Mouse (Mus musculus): ENCODE measurements around the gene Usp7. TPM values are rescaled to one million over a fixed set of nuclear protein-coding genes. Genes with fewer than 3 reads are reported as not detected.

The Usp7 gene
- polyA plus RNA-seq, 1 experiment = 8.0 TPM

DNA sequence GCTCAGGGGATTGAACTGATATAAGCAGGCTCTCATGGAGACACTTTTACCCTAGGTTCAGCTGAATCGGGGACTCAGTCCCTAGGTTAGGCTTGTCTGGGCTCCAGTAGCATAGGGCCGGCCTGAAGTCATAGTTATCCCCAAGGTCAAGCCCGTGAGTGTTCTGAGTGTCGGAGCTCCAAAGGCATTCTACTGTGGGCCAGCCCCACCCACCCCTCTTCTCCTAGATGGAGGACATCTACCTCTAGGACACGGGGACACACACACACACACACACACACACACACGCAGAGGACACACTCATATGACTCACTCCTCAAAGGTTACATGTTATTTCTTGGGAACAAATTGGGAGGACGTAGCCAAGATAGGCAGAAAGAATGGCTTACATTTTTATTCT lies 35.3 kb upstream of the Usp7 start:
- peaks cover 33% of the 10 kb centered on the region for H3K4me1 ChIP-seq
- H3K27me3 ChIP-seq (replicated peaks) = no peaks in the 10 kb centered on the region
- H3K36me3 ChIP-seq (replicated peaks; ENCODE audit: low read length) = peaks cover 13% of the 10 kb centered on the region
- no peaks in the 10 kb centered on the region for H3K9me3 ChIP-seq
- TF ChIP-seq GATA1 (IDR thresholded peaks at IDR 0.05; ENCODE audit: borderline replicate concordance, low read length) (no peak), FLI1 (IDR thresholded peaks at IDR 0.05; ENCODE audit: low read length) (no peak)
- no peak overlapping the region for H3K4me3 ChIP-seq (replicated peaks)

DNA sequence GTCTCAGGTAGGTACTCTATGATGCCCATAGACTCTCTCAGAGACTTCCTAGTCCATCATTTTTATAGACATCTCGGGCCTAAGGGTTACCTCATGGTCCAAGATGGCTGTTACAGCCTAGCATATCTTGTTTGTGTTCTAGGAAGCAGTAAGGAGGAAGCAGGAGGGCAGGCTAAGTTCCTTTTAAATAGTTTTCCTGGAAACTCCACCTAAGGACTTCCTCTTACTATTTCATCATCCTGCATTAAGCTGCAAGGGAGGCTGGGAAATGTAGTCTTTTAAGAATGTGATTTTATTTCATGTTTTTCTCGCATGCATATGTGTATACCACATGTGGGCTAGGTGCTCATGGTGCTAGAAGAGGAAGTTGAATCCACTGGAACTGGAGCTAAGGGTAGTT lies 31.6 kb upstream of the Usp7 start:
- Histone ChIP-seq H3K27me3 (replicated peaks) (no peaks in the 10 kb centered on the region), H3K4me1 (peaks cover 32% of the 10 kb centered on the region), H3K36me3 (replicated peaks; ENCODE audit: low read length) (no peaks in the 10 kb centered on the region), H3K9me3 (0 out of 2 replicates have a peak, but pooled peaks cover 3% of the 10 kb centered on the region), H3K4me3 (replicated peaks) (no peak overlapping the region)
- TF ChIP-seq GATA1 (IDR thresholded peaks at IDR 0.05; ENCODE audit: borderline replicate concordance, low read length) (no peak), FLI1 (IDR thresholded peaks at IDR 0.05; ENCODE audit: low read length) (no peak)

DNA sequence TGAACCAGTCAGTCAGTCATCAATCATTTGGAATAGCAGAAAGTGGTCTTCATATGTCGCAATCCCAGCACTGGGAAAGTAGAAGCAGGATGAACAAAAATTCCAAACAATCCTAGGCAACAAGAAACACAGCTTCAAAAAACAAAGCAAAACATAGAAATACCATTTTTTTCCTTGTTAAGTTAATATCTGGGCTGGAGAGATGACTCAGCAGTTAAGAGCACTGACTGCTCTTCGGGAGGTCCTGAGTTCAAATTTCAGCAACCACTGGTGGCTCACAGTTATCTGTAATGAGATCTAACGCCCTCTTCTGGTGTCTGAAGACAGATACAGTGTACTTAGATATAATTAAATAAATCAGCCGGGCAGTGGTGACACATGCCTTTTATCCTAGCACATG lies 30.5 kb upstream of the Usp7 start:
- Histone ChIP-seq H3K4me3 (replicated peaks) (no peak overlapping the region), H3K36me3 (replicated peaks; ENCODE audit: low read length) (no peaks in the 10 kb centered on the region), H3K27me3 (replicated peaks) (no peaks in the 10 kb centered on the region), H3K9me3 (0 out of 2 replicates have a peak, but pooled peaks cover 3% of the 10 kb centered on the region), H3K4me1 (peaks cover 32% of the 10 kb centered on the region)
- no peak for TF ChIP-seq FLI1 (IDR thresholded peaks at IDR 0.05; ENCODE audit: low read length)

DNA sequence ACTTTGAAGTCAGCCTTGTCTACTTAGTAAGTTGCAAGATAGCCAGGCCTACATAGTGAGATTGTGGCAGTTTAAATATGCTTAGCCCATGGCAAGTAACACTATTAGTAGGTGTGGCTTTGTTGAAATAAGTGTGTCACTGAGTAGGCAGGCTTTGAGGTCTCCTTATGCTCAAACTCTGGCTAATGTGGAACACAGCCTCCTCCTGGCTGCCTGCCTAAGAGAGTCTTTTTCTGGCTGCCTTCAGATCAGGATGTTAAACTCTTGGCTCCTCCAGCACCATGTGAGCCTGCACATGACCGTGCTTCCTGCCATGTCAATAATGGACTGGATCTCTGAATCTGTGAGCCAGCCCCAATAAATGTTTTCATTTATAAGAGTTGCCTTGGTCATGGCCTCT lies 29.3 kb upstream of the Usp7 start:
- Histone ChIP-seq H3K36me3 (replicated peaks; ENCODE audit: low read length) (no peaks in the 10 kb centered on the region), H3K27me3 (replicated peaks) (no peaks in the 10 kb centered on the region), H3K4me1 (peaks cover 32% of the 10 kb centered on the region), H3K4me3 (replicated peaks) (no peak overlapping the region), H3K9me3 (0 out of 2 replicates have a peak, but pooled peaks cover 3% of the 10 kb centered on the region)
- TF ChIP-seq FLI1 (IDR thresholded peaks at IDR 0.05; ENCODE audit: low read length) = no peak
- TF ChIP-seq GATA1 (IDR thresholded peaks at IDR 0.05; ENCODE audit: borderline replicate concordance, low read length) = no peak

DNA sequence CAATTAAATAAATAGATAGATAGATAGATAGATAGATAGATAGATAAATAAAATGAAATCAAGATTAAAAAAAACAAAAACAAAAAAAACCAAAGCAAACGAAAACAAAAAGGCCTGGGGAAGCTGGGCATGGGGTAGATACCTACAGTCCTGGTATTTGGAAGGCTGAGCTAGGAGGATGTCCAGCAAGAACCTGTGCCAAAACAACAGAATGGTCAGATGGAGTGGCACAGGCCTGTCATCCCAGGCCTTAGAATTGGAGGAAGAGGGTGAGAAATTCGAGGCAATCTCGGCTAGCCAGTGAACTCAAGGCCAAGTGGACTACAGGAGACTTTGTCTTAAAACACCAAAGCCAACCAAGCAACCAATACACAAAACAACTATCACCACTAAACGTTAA lies 25.8 kb upstream of the Usp7 start:
- no peaks in the 10 kb centered on the region for H3K36me3 ChIP-seq (replicated peaks; ENCODE audit: low read length)
- peaks cover 7% of the 10 kb centered on the region for H3K9me3 ChIP-seq
- H3K4me1 ChIP-seq = peaks cover 27% of the 10 kb centered on the region
- no peak overlapping the region for H3K4me3 ChIP-seq (replicated peaks)
- no peaks in the 10 kb centered on the region for H3K27me3 ChIP-seq (replicated peaks)
- TF ChIP-seq FLI1 (IDR thresholded peaks at IDR 0.05; ENCODE audit: low read length) (no peak), GATA1 (IDR thresholded peaks at IDR 0.05; ENCODE audit: borderline replicate concordance, low read length) (no peak)

DNA sequence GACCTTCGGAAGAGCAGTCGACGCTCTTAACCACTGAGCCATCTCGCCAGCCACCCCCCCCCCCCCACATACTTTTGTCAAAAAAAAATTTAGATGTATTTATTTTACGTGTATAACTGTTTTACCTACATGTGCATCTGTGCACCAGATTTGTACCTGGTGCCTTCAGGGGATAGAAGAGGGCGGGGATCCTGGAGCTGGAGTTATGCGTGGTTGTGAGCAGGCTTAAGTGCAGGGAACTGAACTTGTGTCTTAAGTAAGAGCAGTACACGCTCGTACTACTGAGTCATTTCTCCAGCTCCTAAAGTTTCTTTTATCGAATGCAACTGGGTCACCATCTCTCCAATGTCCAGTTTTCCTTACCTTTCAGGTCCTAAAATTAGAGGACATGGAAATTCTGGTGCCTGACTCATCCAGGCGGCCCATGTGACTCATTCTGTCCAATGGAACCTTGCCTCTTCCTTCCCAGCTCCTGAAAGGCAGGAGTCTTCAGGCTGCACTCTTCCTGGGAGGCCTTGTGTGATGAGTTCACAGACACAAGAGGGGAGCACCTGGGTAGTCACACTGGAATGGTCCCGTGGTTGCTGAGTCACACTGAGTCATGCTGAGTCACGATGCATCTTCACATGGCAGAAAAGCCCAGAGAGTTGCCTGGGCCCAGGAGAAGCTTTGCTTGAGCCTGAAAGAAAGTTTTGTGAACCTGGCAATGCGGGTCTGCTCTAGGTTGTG lies 18.5 kb upstream of the Usp7 start:
- H3K9me3 ChIP-seq = peaks cover 8% of the 10 kb centered on the region
- peaks cover 34% of the 10 kb centered on the region for H3K4me1 ChIP-seq
- no peaks in the 10 kb centered on the region for H3K27me3 ChIP-seq (replicated peaks)
- no peak for TF ChIP-seq FLI1 (IDR thresholded peaks at IDR 0.05; ENCODE audit: low read length)
- no peak for TF ChIP-seq GATA1 (IDR thresholded peaks at IDR 0.05; ENCODE audit: borderline replicate concordance, low read length)
- H3K4me3 ChIP-seq (replicated peaks) = no peak overlapping the region
- no peaks in the 10 kb centered on the region for H3K36me3 ChIP-seq (replicated peaks; ENCODE audit: low read length)

DNA sequence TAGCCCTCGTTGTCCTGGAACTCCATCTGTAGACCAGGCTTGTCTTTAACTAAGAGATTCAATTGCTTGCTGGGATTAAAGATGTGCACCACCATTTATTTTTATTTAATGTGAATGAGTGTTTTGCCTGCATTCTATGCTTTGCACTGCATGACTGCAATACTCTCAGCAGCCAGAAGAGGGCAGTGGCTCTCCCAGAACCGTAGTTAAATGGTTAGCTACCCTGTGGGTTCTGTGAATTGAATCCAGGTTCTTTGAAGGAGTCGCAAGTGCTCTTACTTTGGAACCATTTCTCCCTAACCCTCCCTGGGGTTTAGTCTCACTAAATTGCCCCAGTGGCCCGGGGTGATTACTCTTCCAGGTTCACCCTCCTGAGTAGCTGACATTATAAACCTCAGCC lies 14.6 kb upstream of the Usp7 start:
- Histone ChIP-seq H3K4me3 (replicated peaks) (no peak overlapping the region), H3K9me3 (peaks cover 4% of the 10 kb centered on the region), H3K36me3 (replicated peaks; ENCODE audit: low read length) (no peaks in the 10 kb centered on the region), H3K4me1 (peaks cover 14% of the 10 kb centered on the region), H3K27me3 (replicated peaks) (no peaks in the 10 kb centered on the region)
- no peak for TF ChIP-seq GATA1 (IDR thresholded peaks at IDR 0.05; ENCODE audit: borderline replicate concordance, low read length)
- no peak for TF ChIP-seq FLI1 (IDR thresholded peaks at IDR 0.05; ENCODE audit: low read length)

DNA sequence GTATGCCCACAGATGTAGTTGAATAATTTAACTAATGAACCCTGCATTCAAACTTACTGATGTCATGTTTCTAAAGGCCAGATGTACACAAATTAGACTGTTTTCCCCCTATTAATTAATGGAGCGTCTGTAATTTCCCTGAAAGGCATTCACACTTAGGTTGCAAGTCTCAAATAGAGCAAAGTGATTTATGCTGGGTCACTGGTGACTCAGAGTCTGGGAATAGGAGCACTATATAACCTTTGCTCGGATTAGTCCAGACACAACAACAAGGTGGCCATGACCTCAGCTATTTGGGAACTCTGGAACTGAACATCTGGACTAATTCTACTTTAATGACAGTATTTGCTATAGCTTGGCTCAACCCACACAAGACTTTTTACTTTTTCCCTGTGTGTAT lies 3.8 kb upstream of the Usp7 start:
- Histone ChIP-seq H3K36me3 (replicated peaks; ENCODE audit: low read length) (no peaks in the 10 kb centered on the region), H3K9me3 (peaks cover 15% of the 10 kb centered on the region), H3K4me3 (replicated peaks) (no peak overlapping the region), H3K4me1 (peaks cover 3% of the 10 kb centered on the region; the same call in 1 of the 2 replicates), H3K27me3 (replicated peaks) (peaks cover 1% of the 10 kb centered on the region)
- TF ChIP-seq FLI1 (IDR thresholded peaks at IDR 0.05; ENCODE audit: low read length) = no peak
- no peak for TF ChIP-seq GATA1 (IDR thresholded peaks at IDR 0.05; ENCODE audit: borderline replicate concordance, low read length)

DNA sequence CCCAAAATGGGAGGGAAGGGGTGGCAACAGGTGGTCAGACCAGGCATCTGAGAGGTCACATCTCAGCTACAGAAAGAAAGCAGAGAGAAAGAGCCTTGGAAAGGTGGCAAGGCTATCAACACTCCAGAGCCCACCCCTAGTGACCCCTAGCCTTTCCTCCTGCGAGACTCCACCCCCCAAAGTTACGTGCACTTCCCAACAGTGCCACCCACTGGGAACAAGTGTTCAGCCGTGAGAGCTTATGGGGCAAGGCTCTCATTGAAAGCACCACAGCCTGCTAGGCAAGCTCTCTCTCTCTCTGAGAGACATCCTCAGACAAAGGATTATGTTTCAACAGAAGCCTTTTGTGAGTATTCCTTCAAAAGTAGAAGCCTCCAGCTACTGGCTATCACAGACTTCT lies 2.8 kb upstream of the Usp7 start:
- no peaks in the 10 kb centered on the region for H3K36me3 ChIP-seq (replicated peaks; ENCODE audit: low read length)
- no peak overlapping the region for H3K4me3 ChIP-seq (replicated peaks)
- peaks cover 5% of the 10 kb centered on the region for H3K9me3 ChIP-seq
- no peak for TF ChIP-seq FLI1 (IDR thresholded peaks at IDR 0.05; ENCODE audit: low read length)
- peaks cover 1% of the 10 kb centered on the region for H3K27me3 ChIP-seq (replicated peaks)
- H3K4me1 ChIP-seq = peaks cover 3% of the 10 kb centered on the region; the same call in 1 of the 2 replicates

DNA sequence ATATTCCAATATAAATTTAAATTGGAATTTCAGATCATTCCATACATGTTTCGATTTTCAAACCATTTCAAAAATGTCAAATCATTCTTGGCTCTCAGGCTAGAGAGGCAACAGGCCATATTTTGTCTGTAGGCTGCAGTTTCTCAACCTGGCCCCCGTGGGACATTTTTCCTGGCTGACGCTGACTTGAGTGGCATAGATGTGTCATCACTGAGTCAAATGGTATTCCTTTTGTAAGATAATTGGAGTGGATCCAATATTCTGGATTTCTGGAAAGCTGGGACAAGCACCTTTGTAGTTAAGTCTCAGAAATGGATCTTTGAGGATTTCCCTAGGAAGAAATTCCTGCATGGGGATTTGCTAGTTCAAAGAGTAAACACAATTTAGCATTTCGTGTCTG lies 1.2 kb downstream of the Usp7 start:
- H3K4me1 ChIP-seq = peaks cover 3% of the 10 kb centered on the region; the same call in 1 of the 2 replicates
- H3K27me3 ChIP-seq (replicated peaks) = peaks cover 4% of the 10 kb centered on the region
- no peaks in the 10 kb centered on the region for H3K36me3 ChIP-seq (replicated peaks; ENCODE audit: low read length)
- no peak for TF ChIP-seq GATA1 (IDR thresholded peaks at IDR 0.05; ENCODE audit: borderline replicate concordance, low read length)
- TF ChIP-seq FLI1 (IDR thresholded peaks at IDR 0.05; ENCODE audit: low read length) = no peak
- H3K9me3 ChIP-seq = no peaks in the 10 kb centered on the region
- no peak overlapping the region for H3K4me3 ChIP-seq (replicated peaks)
